Mouse (Mus musculus) gastrocnemius, postnatal 25 days (tissue): Measurements from ENCODE around the gene Tdp1. TPM values are rescaled to one million over a fixed set of nuclear protein-coding genes. Genes with fewer than 3 reads are reported as not detected.
"Not testable (repeated sequence)": the region's sequence is repeated elsewhere in the genome, so short reads cannot be mapped to it uniquely, and the experiment has no call there.

Experiments used
- DNase-seq: peaks from one replicate; pipeline ENCODE4 v3.0.0; 2022
- total RNA-seq, 2 experiments: library from RNA; stranded (reverse); gene quantifications; 1 replicate in 1 of 2; 2 replicates in 1 of 2; pipeline ENCODE4 v1.2.3; 2021

The Tdp1 gene
- total RNA-seq, 2 experiments from 2014 or later: 4.0 to 5.2 TPM

GRCm38 (mm10) chr12:99958068-99959060 lies 74.0 kb downstream of the Tdp1 start:
- no peak for DNase-seq

- DNase-seq: no peak
Measured at GRCm38 (mm10) chr12:99959291-99959690, 75.0 kb downstream of the Tdp1 start.

- no peak for DNase-seq
Measured at GRCm38 (mm10) chr12:99959930-99960329, 75.6 kb downstream of the Tdp1 start.

- DNase-seq: no peak
Measured at GRCm38 (mm10) chr12:99960675-99961074, 76.4 kb downstream of the Tdp1 start.

- DNase-seq: peak; percentile 39
Measured at GRCm38 (mm10) chr12:99964301-99965202, 80.2 kb downstream of the Tdp1 start, which contains the start of gene Kcnk13. Kcnk13 (plus strand) TSS chr12:99964499.

- DNase-seq: peak; percentile 36
Measured at GRCm38 (mm10) chr12:99965203-99966115, 81.1 kb downstream of the Tdp1 start.

- DNase-seq: no peak
Measured at GRCm38 (mm10) chr12:99966116-99966770, 81.9 kb downstream of the Tdp1 start.

GRCm38 (mm10) chr12:99966881-99967363 lies 82.6 kb downstream of the Tdp1 start:
- DNase-seq: peak; percentile 20

- no peak for DNase-seq
Measured at GRCm38 (mm10) chr12:99969906-99970305, 85.6 kb downstream of the Tdp1 start.

- DNase-seq: not testable (repeated sequence)
Measured at GRCm38 (mm10) chr12:99971205-99971894, 87.0 kb downstream of the Tdp1 start.

- no peak for DNase-seq
Measured at GRCm38 (mm10) chr12:99972825-99973224, 88.5 kb downstream of the Tdp1 start.

GRCm38 (mm10) chr12:99973659-99974058 lies 89.3 kb downstream of the Tdp1 start:
- no peak for DNase-seq

- no peak for DNase-seq
Measured at GRCm38 (mm10) chr12:99979541-99979940, 95.2 kb downstream of the Tdp1 start.

- DNase-seq: no peak
Measured at GRCm38 (mm10) chr12:99986797-99987196, 102.5 kb downstream of the Tdp1 start.

- DNase-seq: no peak
Measured at GRCm38 (mm10) chr12:99988144-99988543, 103.8 kb downstream of the Tdp1 start.

- no peak for DNase-seq
Measured at GRCm38 (mm10) chr12:99992362-99992862, 108.1 kb downstream of the Tdp1 start.

- peak; percentile 7 for DNase-seq
Measured at GRCm38 (mm10) chr12:99993146-99993890, 109.0 kb downstream of the Tdp1 start.

GRCm38 (mm10) chr12:99995951-99996350 lies 111.6 kb downstream of the Tdp1 start:
- DNase-seq: no peak

- DNase-seq: no peak
Measured at GRCm38 (mm10) chr12:99999726-100000125, 115.4 kb downstream of the Tdp1 start.
